Mouse (Mus musculus) bone marrow, adult 2 months (tissue): Measurements from ENCODE around the gene Wnt10a.

Experiments used
- CTCF ChIP-seq: fragments of 200-500 bp; IDR thresholded peaks from 2 replicates; pipeline ENCODE4 v1.5.1; 2011; ENCODE audit warnings: low read length, control low read depth; ENCODE audit not compliant: control insufficient read depth, insufficient read depth
- POLR2A ChIP-seq: fragments of 200-500 bp; IDR thresholded peaks from 2 replicates; pipeline ENCODE4 v1.6.1; 2011; ENCODE audit warnings: low read depth, mild to moderate bottlenecking, control low read depth, low read length, borderline replicate concordance; ENCODE audit not compliant: control insufficient read depth

- no peak for TF ChIP-seq POLR2A
- TF ChIP-seq CTCF, result peak; percentile 55; the same call in 1 of the 2 replicates
Measured at GRCm38 (mm10) chr1:74748643-74749271, 42.6 kb upstream of the Wnt10a start, which contains the start of gene Prkag3.
